In genomic region chr2:52720231-52721025, GRCm38 (mm10) we compare ENCODE assay signal across 10 mouse cellular contexts. TPM values are rescaled to one million over a fixed set of nuclear protein-coding genes. Genes with fewer than 3 reads are reported as not detected.
DNase-seq lines count a peak whose midpoint lies in the region; ATAC-seq and TF ChIP-seq lines count a peak whose summit lies in the region.
"Had no signal": no experiment of that assay in that cellular context is flagged by ENCODE, and none has a peak within 500 bp of the region (broad histone marks: within the 10 kb centered on the region; RNA-seq: fewer than 3 reads in every experiment).

No protein-coding gene starts in this region.

- H3K36me3 ChIP-seq in midbrain, embryonic 10.5 days: no peaks in the 10 kb centered on the region
- no peaks in the 10 kb centered on the region for H3K36me3 ChIP-seq in midbrain, postnatal 0 days (ENCODE audit: insufficient read depth, low read length)
- H3K36me3 ChIP-seq in hindbrain, embryonic 15.5 days: no peaks in the 10 kb centered on the region
- H3K36me3 ChIP-seq in stomach, embryonic 16.5 days (ENCODE audit: control insufficient read depth, insufficient read depth, low read length): no peaks in the 10 kb centered on the region

- H3K9ac ChIP-seq in midbrain, postnatal 0 days (replicated peaks; ENCODE audit: low read length, poor library complexity, severe bottlenecking): no peak overlapping the region
- no peak overlapping the region for H3K9ac ChIP-seq in hindbrain, embryonic 15.5 days
- H3K9ac ChIP-seq in stomach, embryonic 16.5 days (ENCODE audit: low read length): no peak overlapping the region

- ATAC-seq in midbrain, postnatal 0 days (ENCODE audit: low FRiP score): no peak
- peak; percentile 54; the same call in 1 of the 2 replicates for ATAC-seq in hindbrain, embryonic 15.5 days (ENCODE audit: low FRiP score, low read depth)
- ATAC-seq in stomach, embryonic 16.5 days (ENCODE audit: insufficient read depth, low FRiP score): peak; percentile 58; the same call in 1 of the 2 replicates

- 52% methylated on average over 13 of the region's 13 CpGs for WGBS in midbrain, embryonic 10.5 days
- whole genome bisulfite sequencing in midbrain, postnatal 0 days: 38% methylated on average over 13 of the region's 13 CpGs
- WGBS in hindbrain, embryonic 15.5 days: 52% methylated on average over 13 of the region's 13 CpGs
- 36% methylated on average over 13 of the region's 13 CpGs for WGBS in stomach, embryonic 16.5 days

- H3K4me1 ChIP-seq in midbrain, embryonic 10.5 days: peaks cover 14% of the 10 kb centered on the region
- no peaks in the 10 kb centered on the region for H3K4me1 ChIP-seq in midbrain, postnatal 0 days (ENCODE audit: insufficient read depth, low read length)
- H3K4me1 ChIP-seq in hindbrain, embryonic 15.5 days (replicated peaks): no peaks in the 10 kb centered on the region; the same call in 1 of the 2 replicates
- no peaks in the 10 kb centered on the region for H3K4me1 ChIP-seq in stomach, embryonic 16.5 days (ENCODE audit: control insufficient read depth, insufficient read depth, low read length)

- H3K27me3 ChIP-seq in midbrain, embryonic 10.5 days (ENCODE audit: low read depth, poor library complexity, severe bottlenecking): no peaks in the 10 kb centered on the region
- no peaks in the 10 kb centered on the region for H3K27me3 ChIP-seq in midbrain, postnatal 0 days (ENCODE audit: insufficient read depth, low read length)
- no peaks in the 10 kb centered on the region for H3K27me3 ChIP-seq in hindbrain, embryonic 15.5 days
- no peaks in the 10 kb centered on the region for H3K27me3 ChIP-seq in stomach, embryonic 16.5 days (ENCODE audit: control insufficient read depth, insufficient read depth, low read length)

- no peak for TF ChIP-seq CTCF in midbrain, postnatal 0 days (IDR thresholded peaks at IDR 0.05)

- no peaks in the 10 kb centered on the region for H3K9me3 ChIP-seq in midbrain, embryonic 10.5 days (replicated peaks)
- H3K9me3 ChIP-seq in midbrain, postnatal 0 days (ENCODE audit: low read length): no peaks in the 10 kb centered on the region
- no peaks in the 10 kb centered on the region for H3K9me3 ChIP-seq in hindbrain, embryonic 15.5 days
- no peaks in the 10 kb centered on the region for H3K9me3 ChIP-seq in stomach, embryonic 16.5 days (replicated peaks; ENCODE audit: control insufficient read depth, low read length)

- no peak overlapping the region for H3K4me2 ChIP-seq in midbrain, postnatal 0 days (ENCODE audit: low read depth, low read length, poor library complexity, severe bottlenecking)
- 0 out of 2 replicates have a peak overlapping the region, but pooled peaks have one; percentile 14 for H3K4me2 ChIP-seq in hindbrain, embryonic 15.5 days
- peak overlapping the region; percentile 27; the same call in 1 of the 2 replicates for H3K4me2 ChIP-seq in stomach, embryonic 16.5 days (ENCODE audit: low read depth, low read length)

- 0 out of 2 replicates have a peak overlapping the region, but pooled peaks have one; percentile 6 for H3K4me3 ChIP-seq in midbrain, embryonic 10.5 days
- no peak overlapping the region for H3K4me3 ChIP-seq in midbrain, postnatal 0 days (ENCODE audit: low read depth, low read length)
- no peak overlapping the region for H3K4me3 ChIP-seq in hindbrain, embryonic 15.5 days
- 0 out of 2 replicates have a peak overlapping the region, but pooled peaks have one; percentile 5 for H3K4me3 ChIP-seq in stomach, embryonic 16.5 days (replicated peaks; ENCODE audit: low read length)

- H3K27ac ChIP-seq in midbrain, embryonic 10.5 days (replicated peaks): peak overlapping the region; percentile 61
- H3K27ac ChIP-seq in midbrain, postnatal 0 days (ENCODE audit: low read depth, low read length): no peak overlapping the region
- H3K27ac ChIP-seq in hindbrain, embryonic 15.5 days (replicated peaks): 0 out of 2 replicates have a peak overlapping the region, but pooled peaks have one; percentile 31
- H3K27ac ChIP-seq in stomach, embryonic 16.5 days (ENCODE audit: low read length): no peak overlapping the region

- peak; percentile 48 for DNase-seq in adrenal gland, postnatal 10 days
- DNase-seq in adrenal gland, postnatal 25 days: no peak
- DNase-seq in midbrain, embryonic 10.5 days (ENCODE audit: low spot score): peak; percentile 15
- no peak for DNase-seq in midbrain, postnatal 0 days (ENCODE audit: low spot score)
- DNase-seq in spleen, adult 12 weeks (ENCODE audit: low spot score): no peak
- DNase-seq in layer of hippocampus, postnatal 25 days (ENCODE audit: extremely low spot score in 1 of 2, low spot score in 1 of 2): no peak
- DNase-seq: kidney, adult 11 months had no signal

RNA-seq across cellular contexts. Expression of gene Stam2, which starts 21.7 kb away (rescaled TPM):
- 10 to 100 TPM; 31.6 to 32.5 TPM for total RNA-seq in adrenal gland, postnatal 10 days (2021)
- total RNA-seq in adrenal gland, postnatal 25 days (2021): 32.2 and 47.7 TPM in 2 replicates
- 37.7 and 39.2 TPM in 2 replicates for polyA plus RNA-seq in midbrain, embryonic 10.5 days (2016; fragmentation: Nextera tagmentation; extraction: Ambion mirVana)
- total RNA-seq in midbrain, postnatal 0 days (2014; rRNA removed): 27.5 and 38.1 TPM in 2 replicates
- 26.1 and 27.3 TPM in 2 replicates for polyA plus RNA-seq in midbrain, postnatal 0 days (2015; fragmentation: Nextera tagmentation; extraction: Ambion mirVana)
- polyA plus RNA-seq in hindbrain, embryonic 15.5 days (2015; fragmentation: Nextera tagmentation; extraction: Ambion mirVana): 35.8 and 35.9 TPM in 2 replicates
- 37.2 and 42.1 TPM in 2 replicates for polyA plus RNA-seq in stomach, embryonic 16.5 days (2015; fragmentation: Nextera tagmentation; extraction: Ambion mirVana)
- total RNA-seq in layer of hippocampus, postnatal 25 days (2021): 10 to 100 TPM; 22.1 to 23.7 TPM

RNA-seq across cellular contexts. Expression of gene Cacnb4, which starts 43.8 kb away (rescaled TPM):
- 1 to 10 TPM in 1 of 2 experiments, under 1 TPM in 1; 0.36 to 1.4 TPM for total RNA-seq in adrenal gland, postnatal 10 days (2021)
- 0.24 and 0.27 TPM in 2 replicates for total RNA-seq in adrenal gland, postnatal 25 days (2021)
- polyA plus RNA-seq in midbrain, embryonic 10.5 days (2016; fragmentation: Nextera tagmentation; extraction: Ambion mirVana): 1.0 and 2.6 TPM in 2 replicates
- 12.5 and 15.7 TPM in 2 replicates for total RNA-seq in midbrain, postnatal 0 days (2014; rRNA removed)
- polyA plus RNA-seq in midbrain, postnatal 0 days (2015; fragmentation: Nextera tagmentation; extraction: Ambion mirVana): 13.3 and 14.0 TPM in 2 replicates
- polyA plus RNA-seq in hindbrain, embryonic 15.5 days (2015; fragmentation: Nextera tagmentation; extraction: Ambion mirVana): 10.7 and 12.2 TPM in 2 replicates
- polyA plus RNA-seq in stomach, embryonic 16.5 days (2015; fragmentation: Nextera tagmentation; extraction: Ambion mirVana): 1.1 TPM in 2 replicates
- total RNA-seq in layer of hippocampus, postnatal 25 days (2021): 10 to 100 TPM; 74.2 to 85.2 TPM
- total RNA-seq: granulocyte monocyte progenitor cell, adult 5-6 weeks had no signal

Comparison
In these comparisons a context has a peak if more than half of its experiments do, and no peak if none do; other contexts are left out.
1. DNase-seq: peak in adrenal gland, postnatal 10 days (single experiment) and midbrain, embryonic 10.5 days (single experiment); none in adrenal gland, postnatal 25 days (single experiment), midbrain, postnatal 0 days (single experiment), spleen, adult 12 weeks (single experiment) and layer of hippocampus, postnatal 25 days (0 of 2).
2. H3K27ac ChIP-seq: peak in midbrain, embryonic 10.5 days (single experiment) and hindbrain, embryonic 15.5 days (single experiment); none in midbrain, postnatal 0 days (single experiment) and stomach, embryonic 16.5 days (single experiment).
3. H3K4me3 ChIP-seq: peak in midbrain, embryonic 10.5 days (single experiment) and stomach, embryonic 16.5 days (single experiment); none in midbrain, postnatal 0 days (single experiment) and hindbrain, embryonic 15.5 days (single experiment).